Mouse (Mus musculus) MEL (cell line): ENCODE data around the gene Olfr509.

Experiments
- EP300 ChIP-seq, 2 experiments: IDR thresholded peaks; 2 replicates each; pipeline ENCODE4 v1.6.1; 2011; ENCODE audit warnings: improper control_type of control experiment in 2 of 2, low read length in 2 of 2, low read depth in 1 of 2, mild to moderate bottlenecking in 1 of 2
- MYC ChIP-seq: IDR thresholded peaks from 2 replicates; pipeline ENCODE4 v1.6.1; 2011; ENCODE audit warnings: low read depth, mild to moderate bottlenecking, low read length, improper control_type of control experiment, moderate library complexity
- NRF1 ChIP-seq: IDR thresholded peaks from 2 replicates; pipeline ENCODE4 v1.6.1; 2014; ENCODE audit warnings: low read depth, mild to moderate bottlenecking, inconsistent platforms, low read length, improper control_type of control experiment, moderate library complexity; ENCODE audit not compliant: poor library complexity, insufficient read depth, severe bottlenecking
- POLR2A ChIP-seq, 2 experiments: IDR thresholded peaks; 2 replicates each; pipeline ENCODE4 v1.6.1; 2011 to 2012; ENCODE audit warnings: low read length in 2 of 2, mild to moderate bottlenecking in 2 of 2, control low read depth in 1 of 2, improper control_type of control experiment in 1 of 2, low read depth in 1 of 2, moderate library complexity in 1 of 2; ENCODE audit not compliant: control insufficient read depth in 1 of 2, insufficient read depth in 1 of 2, poor library complexity in 1 of 2
- TCF12 ChIP-seq: IDR thresholded peaks from 2 replicates; pipeline ENCODE4 v1.6.1; 2014; ENCODE audit warnings: low read depth, mild to moderate bottlenecking, inconsistent platforms, low read length, improper control_type of control experiment, moderate library complexity
- USF1 ChIP-seq: IDR thresholded peaks from 2 replicates; pipeline ENCODE4 v1.6.1; 2014; ENCODE audit warnings: low read depth, mild to moderate bottlenecking, inconsistent platforms, low read length, improper control_type of control experiment, moderate library complexity

- no peak for TF ChIP-seq EP300 (IDR thresholded peaks at IDR 0.05; ENCODE audit: low read depth in 1 of 2, low read length in 2 of 2)
- no peak for TF ChIP-seq MYC
- TF ChIP-seq POLR2A (IDR thresholded peaks at IDR 0.05; ENCODE audit: control insufficient read depth in 1 of 2, insufficient read depth in 1 of 2, low read depth in 1 of 2, low read length in 2 of 2, poor library complexity in 1 of 2) = no peak
- no peak for TF ChIP-seq NRF1
- no peak for TF ChIP-seq USF1
- TF ChIP-seq TCF12 = no peak
These were observed 10.7 kb upstream of the Olfr509 start for GRCm38 (mm10) chr7:108662419-108662818.
